Mouse (Mus musculus) CH12.LX (cell line): Measurements from ENCODE around the gene Ajuba. TPM values are rescaled to one million over a fixed set of nuclear protein-coding genes. Genes with fewer than 3 reads are reported as not detected.

Experiments
- DNase-seq: peaks from one replicate; pipeline ENCODE4 v3.0.0-alpha.2; 2013; ENCODE audit errors: extremely low read depth
- H3K27ac ChIP-seq: 2 replicates; pipeline ENCODE4 v1.5.1; 2012; ENCODE audit warnings: low read depth, mild to moderate bottlenecking, control low read depth, moderate library complexity; ENCODE audit not compliant: insufficient read depth
- H3K27me3 ChIP-seq: replicated peaks from 2 replicates; pipeline ENCODE3; 2012; ENCODE audit warnings: inconsistent platforms
- H3K36me3 ChIP-seq, 2 experiments: replicated peaks in 1 of 2; 2 replicates each; pipeline versions ENCODE3 to v1.6.1; 2012; ENCODE audit warnings: inconsistent platforms in 1 of 2, low read length in 1 of 2, mild to moderate bottlenecking in 1 of 2, mixed read lengths in 1 of 2, moderate library complexity in 1 of 2; ENCODE audit not compliant: control insufficient read depth in 1 of 2, insufficient read depth in 1 of 2
- H3K4me1 ChIP-seq, 2 experiments: 2 replicates each; pipeline ENCODE4 v1.6.1; 2012; ENCODE audit warnings: inconsistent platforms in 1 of 2, moderate library complexity in 1 of 2; ENCODE audit not compliant: insufficient read depth in 2 of 2, control insufficient read depth in 1 of 2
- H3K4me2 ChIP-seq: 2 replicates; pipeline ENCODE4 v1.6.1; 2012; ENCODE audit warnings: low read depth, mild to moderate bottlenecking, control low read depth; ENCODE audit not compliant: poor library complexity, insufficient read depth, severe bottlenecking
- H3K4me3 ChIP-seq, 3 experiments: fragments of 150-350 bp in 1 of 3; sonication (generic) in 1 of 3; replicated peaks in 1 of 3; 2 replicates each; pipeline versions ENCODE3 to v1.5.1; 2011 to 2012; ENCODE audit warnings: low read depth in 2 of 3, low read length in 2 of 3, mild to moderate bottlenecking in 2 of 3, moderate library complexity in 2 of 3, control low read depth in 1 of 3, improper control_type of control experiment in 1 of 3, inconsistent platforms in 1 of 3, mixed read lengths in 1 of 3; ENCODE audit not compliant: poor library complexity in 1 of 3
- H3K79me2 ChIP-seq: replicated peaks from 2 replicates; pipeline ENCODE4 v1.6.1; 2012; ENCODE audit warnings: mild to moderate bottlenecking, moderate library complexity; ENCODE audit not compliant: control insufficient read depth, poor library complexity, insufficient read depth, severe bottlenecking; ENCODE audit errors: extremely low read depth
- H3K9ac ChIP-seq: 2 replicates; pipeline ENCODE4 v1.6.1; 2012; ENCODE audit warnings: low read depth, mild to moderate bottlenecking, control low read depth, moderate library complexity; ENCODE audit not compliant: insufficient read depth
- H3K9me3 ChIP-seq: replicated peaks from 2 replicates; pipeline ENCODE3; 2012; ENCODE audit warnings: low read length, inconsistent platforms, mixed read lengths
- BHLHE40 ChIP-seq: IDR thresholded peaks from 2 replicates; pipeline ENCODE4 v1.6.1; 2011; ENCODE audit warnings: mild to moderate bottlenecking, low read depth, low read length, improper control_type of control experiment
- CTCF ChIP-seq, 2 experiments: IDR thresholded peaks in 1 of 2; conservative IDR thresholded peaks in 1 of 2; 2 replicates each; pipeline ENCODE4 v1.5.1; 2011 to 2012; ENCODE audit warnings: low read depth in 2 of 2, low read length in 2 of 2, improper control_type of control experiment in 1 of 2, inconsistent platforms in 1 of 2, mild to moderate bottlenecking in 1 of 2, moderate library complexity in 1 of 2
- ETS1 ChIP-seq: conservative IDR thresholded peaks from 2 replicates; pipeline ENCODE4 v1.6.1; 2012; ENCODE audit warnings: low read depth, mild to moderate bottlenecking, inconsistent platforms, low read length, improper control_type of control experiment, moderate library complexity
- GABPA ChIP-seq: IDR thresholded peaks from 2 replicates; pipeline ENCODE4 v1.6.1; 2012; ENCODE audit warnings: low read depth, low read length, improper control_type of control experiment, inconsistent platforms; ENCODE audit not compliant: insufficient replicate concordance
- HCFC1 ChIP-seq: IDR thresholded peaks from 2 replicates; pipeline ENCODE4 v1.6.1; 2012; ENCODE audit warnings: low read depth, mild to moderate bottlenecking, inconsistent platforms, low read length, improper control_type of control experiment
- IRF4 ChIP-seq: IDR thresholded peaks from 2 replicates; pipeline ENCODE4 v1.6.1; 2014; ENCODE audit warnings: low read depth, mild to moderate bottlenecking, inconsistent platforms, low read length, improper control_type of control experiment
- JUN ChIP-seq: IDR thresholded peaks from 2 replicates; pipeline ENCODE4 v1.6.1; 2011; ENCODE audit warnings: low read depth, mild to moderate bottlenecking, low read length, improper control_type of control experiment, moderate library complexity; ENCODE audit not compliant: insufficient read depth
- KAT2A ChIP-seq: IDR thresholded peaks from 2 replicates; pipeline ENCODE4 v1.6.1; 2012; ENCODE audit warnings: low read length, improper control_type of control experiment, inconsistent platforms; ENCODE audit not compliant: insufficient replicate concordance
- NELFE ChIP-seq: IDR thresholded peaks from 2 replicates; pipeline ENCODE4 v1.6.1; 2011; ENCODE audit warnings: low read depth, low read length, improper control_type of control experiment
- RAD21 ChIP-seq: IDR thresholded peaks from 2 replicates; pipeline ENCODE4 v1.6.1; 2011; ENCODE audit warnings: low read depth, mild to moderate bottlenecking, low read length, improper control_type of control experiment, moderate library complexity
- SMC3 ChIP-seq: IDR thresholded peaks from 2 replicates; pipeline ENCODE4 v1.6.1; 2011; ENCODE audit warnings: low read depth, low read length, improper control_type of control experiment
- USF1 ChIP-seq: IDR thresholded peaks from 2 replicates; pipeline ENCODE4 v1.6.1; 2014; ENCODE audit warnings: low read depth, mild to moderate bottlenecking, inconsistent platforms, low read length, improper control_type of control experiment
- ZC3H11A ChIP-seq: IDR thresholded peaks from 2 replicates; pipeline ENCODE4 v1.6.1; 2012; ENCODE audit warnings: low read depth, mild to moderate bottlenecking, inconsistent platforms, low read length, improper control_type of control experiment
- ZNF384 ChIP-seq: IDR thresholded peaks from 2 replicates; pipeline ENCODE4 v1.6.1; 2012; ENCODE audit warnings: low read depth, low read length, improper control_type of control experiment, inconsistent platforms
- dilution Hi-C: fragments of 300-500 bp; cut with MboI; formaldehyde crosslinking; loops from 2 replicates; pipeline ENCODE4 v1.14.3; 2020; ENCODE audit warnings: low sequenced_read_pairs; ENCODE audit not compliant: extremely low pct_unique_long_range_greater_than_20kb, extremely low pct_ligation_motif_present
- in situ Hi-C: fragments of 300-500 bp; cut with MboI; formaldehyde crosslinking; loops from 3 replicates; pipeline ENCODE4 v1.14.3; 2019; ENCODE audit warnings: low sequenced_read_pairs, low pct_ligation_motif_present, low pct_unique_long_range_greater_than_20kb, mixed read lengths
- polyA plus RNA-seq: library from polyadenylated mRNA; unstranded; fragments of >175 nt; gene quantifications from 2 replicates; pipeline ENCODE4 v1.2.1, GENCODE M21; 2012; ENCODE audit warnings: low read depth; ENCODE audit not compliant: insufficient read length
- total RNA-seq, 2 experiments: library from RNA; depleted of rRNA; stranded (reverse); fragments of 300-350 nt in 1 of 2; fragments of >200 nt in 1 of 2; gene quantifications; 2 replicates each; pipeline ENCODE4 v1.2.3; 2012 to 2014

Gene Ajuba
- total and polyA plus RNA-seq, 3 experiments = 0.13 to 0.34 TPM; not detected in 1

GRCm38 (mm10) chr14:54527227-54528006 lies 49.9 kb downstream of the Ajuba start:
- no peaks in the 10 kb centered on the region for H3K27me3 ChIP-seq
- no peak overlapping the region for H3K27ac ChIP-seq
- peaks cover 2 to 4% of the 10 kb centered on the region in 2 experiments; a peak in 2 of 4 replicates for H3K4me1 ChIP-seq
- H3K36me3 ChIP-seq = no peaks in the 10 kb centered on the region
- no peak overlapping the region for H3K4me2 ChIP-seq
- no peaks in the 10 kb centered on the region for H3K79me2 ChIP-seq
- no peak overlapping the region for H3K9ac ChIP-seq
- in situ Hi-C loops (no loop called here), dilution Hi-C loops (no loop called here)
- no peak for TF ChIP-seq KAT2A
- no peak for TF ChIP-seq RAD21
- no peak for TF ChIP-seq ZNF384
- no peak for TF ChIP-seq ZC3H11A
- no peak for TF ChIP-seq JUN
- TF ChIP-seq ETS1 = no peak
- TF ChIP-seq HCFC1 = no peak
- no peak for TF ChIP-seq NELFE
- TF ChIP-seq GABPA = no peak
- TF ChIP-seq SMC3 = no peak
- no peak for TF ChIP-seq USF1
- TF ChIP-seq BHLHE40 = no peak
- no peak for TF ChIP-seq IRF4
- no peak for DNase-seq
- no peak overlapping the region for H3K4me3 ChIP-seq
- H3K9me3 ChIP-seq = no peaks in the 10 kb centered on the region

GRCm38 (mm10) chr14:54523600-54523999 lies 53.8 kb downstream of the Ajuba start:
- Histone ChIP-seq H3K36me3 (no peaks in the 10 kb centered on the region), H3K4me3 (no peak overlapping the region), H3K9me3 (no peaks in the 10 kb centered on the region), H3K27me3 (no peaks in the 10 kb centered on the region), H3K9ac (no peak overlapping the region), H3K27ac (no peak overlapping the region), H3K79me2 (no peaks in the 10 kb centered on the region), H3K4me1 (peaks cover 2 to 8% of the 10 kb centered on the region in 2 experiments; a peak in 3 of 4 replicates), H3K4me2 (no peak overlapping the region)
- in situ Hi-C loops (no loop called here), dilution Hi-C loops (no loop called here)
- TF ChIP-seq ZNF384 (peak; percentile 88), CTCF (conservative IDR thresholded peaks at IDR 0.05 in 1 of 2, IDR thresholded peaks at IDR 0.05 in 1 of 2; ENCODE audit: low read depth in 2 of 2, low read length in 2 of 2) (peak in 1 of 2 experiments; percentile 56; a peak in 2 of 4 replicates), RAD21 (peak; percentile 0), USF1 (no peak)
- peak; percentile 23 for DNase-seq

Other genes starting within 250 kb of the Ajuba start
- 37.3 and 38.8 TPM in 2 replicates for gene Oxa1l, start 216.7 kb downstream of the Ajuba start, total RNA-seq (2012; rRNA removed)
- 34.6 and 34.7 TPM in 2 replicates for gene Oxa1l, start 216.7 kb downstream of the Ajuba start, total RNA-seq (2014; rRNA removed)
- 88.9 and 111 TPM in 2 replicates for gene Oxa1l, start 216.7 kb downstream of the Ajuba start, polyA plus RNA-seq
- 43.3 and 50.4 TPM in 2 replicates for gene Slc7a7, start 159.8 kb downstream of the Ajuba start, total RNA-seq (2012; rRNA removed)
- 23.8 and 27.8 TPM in 2 replicates for gene Slc7a7, start 159.8 kb downstream of the Ajuba start, total RNA-seq (2014; rRNA removed)
- gene Slc7a7, start 159.8 kb downstream of the Ajuba start, polyA plus RNA-seq = 40.0 and 45.4 TPM in 2 replicates
- 309 and 328 TPM in 2 replicates for gene Mrpl52, start 150.6 kb downstream of the Ajuba start, total RNA-seq (2012; rRNA removed)
- 87.9 and 97.1 TPM in 2 replicates for gene Mrpl52, start 150.6 kb downstream of the Ajuba start, total RNA-seq (2014; rRNA removed)
- 230 and 281 TPM in 2 replicates for gene Mrpl52, start 150.6 kb downstream of the Ajuba start, polyA plus RNA-seq
- 0.08 and 0.17 TPM in 2 replicates for gene Mmp14, start 145.9 kb downstream of the Ajuba start, total RNA-seq (2012; rRNA removed)
- 0.08 and 0.11 TPM in 2 replicates for gene Mmp14, start 145.9 kb downstream of the Ajuba start, total RNA-seq (2014; rRNA removed)
- gene Mmp14, start 145.9 kb downstream of the Ajuba start, polyA plus RNA-seq = 0.10 TPM in 1 of 2 replicates, not detected in the other
- gene Lrp10, start 113.4 kb downstream of the Ajuba start, total RNA-seq (2012; rRNA removed) = 51.4 and 60.0 TPM in 2 replicates
- 27.9 and 28.7 TPM in 2 replicates for gene Lrp10, start 113.4 kb downstream of the Ajuba start, total RNA-seq (2014; rRNA removed)
- gene Lrp10, start 113.4 kb downstream of the Ajuba start, polyA plus RNA-seq = 64.1 and 79.8 TPM in 2 replicates
- 0.08 and 0.29 TPM in 2 replicates for gene Rem2, start 101.5 kb downstream of the Ajuba start, total RNA-seq (2012; rRNA removed)
- not detected in 2 replicates for gene Rem2, start 101.5 kb downstream of the Ajuba start, total RNA-seq (2014; rRNA removed)
- 0.18 TPM in 1 of 2 replicates, not detected in the other for gene Rem2, start 101.5 kb downstream of the Ajuba start, polyA plus RNA-seq
- gene Prmt5, start 60.0 kb downstream of the Ajuba start, total RNA-seq (2012; rRNA removed) = 157 and 159 TPM in 2 replicates
- gene Prmt5, start 60.0 kb downstream of the Ajuba start, total RNA-seq (2014; rRNA removed) = 106 and 110 TPM in 2 replicates
- gene Prmt5, start 60.0 kb downstream of the Ajuba start, polyA plus RNA-seq = 185 and 206 TPM in 2 replicates
- 65.5 and 71.8 TPM in 2 replicates for gene Haus4, start 22.9 kb downstream of the Ajuba start, total RNA-seq (2012; rRNA removed)
- 88.6 and 94.3 TPM in 2 replicates for gene Haus4, start 22.9 kb downstream of the Ajuba start, total RNA-seq (2014; rRNA removed)
- 109 and 116 TPM in 2 replicates for gene Haus4, start 22.9 kb downstream of the Ajuba start, polyA plus RNA-seq
- gene 4931414P19Rik, start 28.4 kb upstream of the Ajuba start, total RNA-seq (2012; rRNA removed) = 2.9 and 3.6 TPM in 2 replicates
- 1.5 TPM in 2 replicates for gene 4931414P19Rik, start 28.4 kb upstream of the Ajuba start, total RNA-seq (2014; rRNA removed)
- 2.7 and 3.8 TPM in 2 replicates for gene 4931414P19Rik, start 28.4 kb upstream of the Ajuba start, polyA plus RNA-seq
- 411 and 418 TPM in 2 replicates for gene Psmb5, start 40.5 kb upstream of the Ajuba start, total RNA-seq (2012; rRNA removed)
- 416 and 455 TPM in 2 replicates for gene Psmb5, start 40.5 kb upstream of the Ajuba start, total RNA-seq (2014; rRNA removed)
- gene Psmb5, start 40.5 kb upstream of the Ajuba start, polyA plus RNA-seq = 299 and 371 TPM in 2 replicates
- gene Psmb11, start 43.9 kb upstream of the Ajuba start, total RNA-seq (2012; rRNA removed) = not detected in 2 replicates
- gene Psmb11, start 43.9 kb upstream of the Ajuba start, total RNA-seq (2014; rRNA removed) = not detected in 2 replicates
- gene Psmb11, start 43.9 kb upstream of the Ajuba start, polyA plus RNA-seq = not detected in 2 replicates
- not detected in 2 replicates for gene Gm17606, start 63.4 kb upstream of the Ajuba start, total RNA-seq (2012; rRNA removed)
- not detected in 2 replicates for gene Gm17606, start 63.4 kb upstream of the Ajuba start, total RNA-seq (2014; rRNA removed)
- 1.9 and 2.5 TPM in 2 replicates for gene Gm17606, start 63.4 kb upstream of the Ajuba start, polyA plus RNA-seq
- gene Cdh24, start 63.8 kb upstream of the Ajuba start, total RNA-seq (2012; rRNA removed) = 1.5 and 1.6 TPM in 2 replicates
- 1.0 and 1.2 TPM in 2 replicates for gene Cdh24, start 63.8 kb upstream of the Ajuba start, total RNA-seq (2014; rRNA removed)
- 4.9 and 5.4 TPM in 2 replicates for gene Cdh24, start 63.8 kb upstream of the Ajuba start, polyA plus RNA-seq
- gene 1700123O20Rik, start 108.7 kb upstream of the Ajuba start, total RNA-seq (2012; rRNA removed) = 33.1 and 37.4 TPM in 2 replicates
- 56.0 and 59.1 TPM in 2 replicates for gene 1700123O20Rik, start 108.7 kb upstream of the Ajuba start, total RNA-seq (2014; rRNA removed)
- gene 1700123O20Rik, start 108.7 kb upstream of the Ajuba start, polyA plus RNA-seq = 60.7 and 63.3 TPM in 2 replicates
- 118 and 148 TPM in 2 replicates for gene Acin1, start 109.4 kb upstream of the Ajuba start, total RNA-seq (2012; rRNA removed)
- 74.0 and 85.6 TPM in 2 replicates for gene Acin1, start 109.4 kb upstream of the Ajuba start, total RNA-seq (2014; rRNA removed)
- gene Acin1, start 109.4 kb upstream of the Ajuba start, polyA plus RNA-seq = 324 and 364 TPM in 2 replicates
- gene Gm29776, start 121.3 kb upstream of the Ajuba start, total RNA-seq (2012; rRNA removed) = not detected in 2 replicates
- not detected in 2 replicates for gene Gm29776, start 121.3 kb upstream of the Ajuba start, total RNA-seq (2014; rRNA removed)
- gene Gm29776, start 121.3 kb upstream of the Ajuba start, polyA plus RNA-seq = not detected in 2 replicates
- 0.34 TPM in 1 of 2 replicates, not detected in the other for gene Cebpe, start 134.6 kb upstream of the Ajuba start, total RNA-seq (2012; rRNA removed)
- gene Cebpe, start 134.6 kb upstream of the Ajuba start, total RNA-seq (2014; rRNA removed) = not detected in 2 replicates
- 0.46 TPM in 1 of 2 replicates, not detected in the other for gene Cebpe, start 134.6 kb upstream of the Ajuba start, polyA plus RNA-seq
- 0.08 and 0.13 TPM in 2 replicates for gene Slc7a8, start 204.4 kb upstream of the Ajuba start, total RNA-seq (2012; rRNA removed)
- not detected in 2 replicates for gene Slc7a8, start 204.4 kb upstream of the Ajuba start, total RNA-seq (2014; rRNA removed)
- gene Slc7a8, start 204.4 kb upstream of the Ajuba start, polyA plus RNA-seq = 0.16 and 0.17 TPM in 2 replicates
- gene Rnf212b, start 236.6 kb upstream of the Ajuba start, total RNA-seq (2012; rRNA removed) = not detected in 2 replicates
- gene Rnf212b, start 236.6 kb upstream of the Ajuba start, total RNA-seq (2014; rRNA removed) = not detected in 2 replicates
- gene Rnf212b, start 236.6 kb upstream of the Ajuba start, polyA plus RNA-seq = not detected in 2 replicates